Mouse (Mus musculus) testis, adult 2 months (tissue): ENCODE data around the gene Spocd1. TPM values are rescaled to one million over a fixed set of nuclear protein-coding genes. Genes with fewer than 3 reads are reported as not detected.

Experiments used
- H3K27ac ChIP-seq: fragments of 200-500 bp; 2 replicates; pipeline ENCODE4 v1.5.1; 2012; ENCODE audit warnings: low read depth, low read length; ENCODE audit not compliant: control insufficient read depth, insufficient read depth
- H3K27me3 ChIP-seq: fragments of 200-500 bp; 2 replicates; pipeline ENCODE4 v1.6.1; 2012; ENCODE audit warnings: mild to moderate bottlenecking, low read length, moderate library complexity; ENCODE audit not compliant: control insufficient read depth, insufficient read depth
- H3K36me3 ChIP-seq: fragments of 200-500 bp; 2 replicates; pipeline ENCODE4 v1.6.1; 2012; ENCODE audit warnings: mild to moderate bottlenecking, low read length; ENCODE audit not compliant: control insufficient read depth, insufficient read depth
- H3K4me1 ChIP-seq: fragments of 200-500 bp; 2 replicates; pipeline ENCODE4 v1.6.1; 2012; ENCODE audit warnings: low read length; ENCODE audit not compliant: control insufficient read depth, insufficient read depth
- H3K4me3 ChIP-seq: fragments of 200-500 bp; 2 replicates; pipeline ENCODE4 v1.5.1; 2012; ENCODE audit warnings: low read depth, mild to moderate bottlenecking, low read length, moderate library complexity, mixed read lengths; ENCODE audit not compliant: control insufficient read depth
- CTCF ChIP-seq: fragments of 200-500 bp; IDR thresholded peaks from 2 replicates; pipeline ENCODE4 v1.5.1; 2012; ENCODE audit warnings: low read depth, mild to moderate bottlenecking, inconsistent platforms, low read length, moderate library complexity; ENCODE audit not compliant: control insufficient read depth, insufficient read depth, insufficient replicate concordance
- POLR2A ChIP-seq: fragments of 200-500 bp; IDR thresholded peaks from 2 replicates; pipeline ENCODE4 v1.6.1; 2012; ENCODE audit warnings: low read depth, mild to moderate bottlenecking, inconsistent platforms, low read length, moderate library complexity; ENCODE audit not compliant: control insufficient read depth
- polyA plus RNA-seq: library from polyadenylated mRNA; depleted of rRNA; stranded (reverse); fragments of >200 nt; gene quantifications from 2 replicates; pipeline ENCODE4 v1.2.3, GENCODE M21; 2012

Spocd1 gene
- polyA plus RNA-seq, 1 experiment = 5.1 TPM

- Histone ChIP-seq H3K27me3 (no peaks in the 10 kb centered on the region), H3K4me1 (peaks cover 13% of the 10 kb centered on the region), H3K27ac (no peak overlapping the region), H3K36me3 (no peaks in the 10 kb centered on the region), H3K4me3 (no peak overlapping the region)
- TF ChIP-seq CTCF (no peak), POLR2A (no peak)
Measured at GRCm38 (mm10) chr4:129965294-129965693, 36.2 kb downstream of the Spocd1 start.

- TF ChIP-seq CTCF (no peak), POLR2A (no peak)
- Histone ChIP-seq H3K36me3 (no peaks in the 10 kb centered on the region), H3K4me3 (no peak overlapping the region), H3K4me1 (peaks cover 6% of the 10 kb centered on the region), H3K27ac (no peak overlapping the region), H3K27me3 (no peaks in the 10 kb centered on the region)
Measured at GRCm38 (mm10) chr4:129966201-129966600, 37.2 kb downstream of the Spocd1 start.

- Histone ChIP-seq H3K27me3 (no peaks in the 10 kb centered on the region), H3K4me3 (no peak overlapping the region), H3K27ac (no peak overlapping the region), H3K36me3 (no peaks in the 10 kb centered on the region), H3K4me1 (peaks cover 3% of the 10 kb centered on the region; the same call in 1 of the 2 replicates)
- TF ChIP-seq POLR2A (no peak), CTCF (no peak)
Measured at GRCm38 (mm10) chr4:129967024-129968014, 38.3 kb downstream of the Spocd1 start.

- Histone ChIP-seq H3K4me3 (no peak overlapping the region), H3K27ac (no peak overlapping the region), H3K36me3 (no peaks in the 10 kb centered on the region), H3K27me3 (no peaks in the 10 kb centered on the region), H3K4me1 (peaks cover 3% of the 10 kb centered on the region; the same call in 1 of the 2 replicates)
- no peak for TF ChIP-seq POLR2A
- no peak for TF ChIP-seq CTCF
Measured at GRCm38 (mm10) chr4:129970168-129970567, 41.1 kb downstream of the Spocd1 start.

- no peaks in the 10 kb centered on the region for H3K36me3 ChIP-seq
- no peak overlapping the region for H3K4me3 ChIP-seq
- H3K27ac ChIP-seq = no peak overlapping the region
- TF ChIP-seq CTCF (no peak), POLR2A (no peak)
- no peaks in the 10 kb centered on the region for H3K27me3 ChIP-seq
- peaks cover 3% of the 10 kb centered on the region; the same call in 1 of the 2 replicates for H3K4me1 ChIP-seq
Measured at GRCm38 (mm10) chr4:129970861-129971260, 41.8 kb downstream of the Spocd1 start.

- Histone ChIP-seq H3K36me3 (no peaks in the 10 kb centered on the region), H3K27me3 (no peaks in the 10 kb centered on the region), H3K27ac (no peak overlapping the region), H3K4me3 (no peak overlapping the region), H3K4me1 (peaks cover 3% of the 10 kb centered on the region; the same call in 1 of the 2 replicates)
- TF ChIP-seq CTCF (no peak), POLR2A (no peak)
Measured at GRCm38 (mm10) chr4:129971989-129972388, 42.9 kb downstream of the Spocd1 start.

GRCm38 (mm10) chr4:129974285-129974684 is 45.2 kb downstream of the Spocd1 start:
- no peak overlapping the region for H3K4me3 ChIP-seq
- H3K36me3 ChIP-seq = no peaks in the 10 kb centered on the region
- TF ChIP-seq POLR2A (no peak), CTCF (no peak)
- H3K4me1 ChIP-seq = no peaks in the 10 kb centered on the region
- no peak overlapping the region for H3K27ac ChIP-seq
- no peaks in the 10 kb centered on the region for H3K27me3 ChIP-seq
